Comparison of ENCODE assay signal across 14 mouse cellular contexts in genomic region chr13:56588454-56589117, GRCm38 (mm10). TPM values are rescaled to one million over a fixed set of nuclear protein-coding genes. Genes with fewer than 3 reads are reported as not detected.
A peak's percentile ranks its signal among the peaks of the same experiment; 100 is the strongest.
DNase-seq lines count a peak whose midpoint lies in the region; ATAC-seq and TF ChIP-seq lines count a peak whose summit lies in the region.
"Had no signal": no experiment of that assay in that cellular context is flagged by ENCODE, and none has a peak within 500 bp of the region (broad histone marks: within the 10 kb centered on the region; RNA-seq: fewer than 3 reads in every experiment).

No protein-coding gene starts in this region.

- intact Hi-C loops in gastrocnemius, adult 2 months (cut with DNase I): no loop called here

- WGBS in large intestine, adult 2 months: 41% methylated on average over 14 of the region's 14 CpGs

- peak overlapping the region; percentile 62 for H3K27ac ChIP-seq in gastrocnemius, adult 2 months
- H3K27ac ChIP-seq: forebrain, embryonic 15.5 days; midbrain, embryonic 15.5 days had no signal

- ATAC-seq in frontal cortex, adult (ENCODE audit: low TSS enrichment): no peak
- ATAC-seq: forebrain, embryonic 15.5 days; midbrain, embryonic 15.5 days had no signal

- H3K4me3 ChIP-seq in gastrocnemius, adult 2 months: no peak overlapping the region
- H3K4me3 ChIP-seq: forebrain, embryonic 15.5 days; midbrain, embryonic 15.5 days had no signal

- TF ChIP-seq CTCF in gastrocnemius, adult 2 months (IDR thresholded peaks at IDR 0.05): no peak

- peak; percentile 83 for DNase-seq in ovary, adult 18-20 months (ENCODE audit: low spot score)
- no peak for DNase-seq in ovary, postnatal 10 days (ENCODE audit: low spot score)
- peak; percentile 72 for DNase-seq in gastrocnemius, adult 2 months
- peak; percentile 48 for DNase-seq in large intestine, adult 2 months (ENCODE audit: low read depth, low spot score)
- peak; percentile 63 for DNase-seq in testis, postnatal 10 days (ENCODE audit: low spot score)
- no peak for DNase-seq in thymus, postnatal 10 days (ENCODE audit: low spot score in 2 of 2)
- DNase-seq: cerebellum, postnatal 36 days; kidney, adult 11 months; thymus, postnatal 36 days had no signal

RNA-seq across cellular contexts. Expression of gene Tgfbi, which starts 20.7 kb away (rescaled TPM):
- 10 to 100 TPM; 13.0 to 24.8 TPM for total RNA-seq in gastrocnemius, adult 2 months (2021)
- polyA plus RNA-seq in large intestine, adult 2 months (2012; rRNA removed): 147 and 219 TPM in 2 replicates
- total RNA-seq: G1E had no signal

RNA-seq across cellular contexts. Expression of gene Lect2, which starts 40.3 kb away (rescaled TPM):
- not detected for total RNA-seq in gastrocnemius, adult 2 months (2021)
- 0.74 and 1.7 TPM in 2 replicates for polyA plus RNA-seq in large intestine, adult 2 months (2012; rRNA removed)
- total RNA-seq: left cerebral cortex, postnatal 14 days had no signal
- polyA plus RNA-seq: forebrain, embryonic 15.5 days; G1E; midbrain, embryonic 15.5 days had no signal

Comparison
In these comparisons a context has a peak if more than half of its experiments do, and no peak if none do; other contexts are left out.
1. DNase-seq: peak in ovary, adult 18-20 months (single experiment), gastrocnemius, adult 2 months (single experiment), large intestine, adult 2 months (single experiment) and testis, postnatal 10 days (single experiment); none in ovary, postnatal 10 days (single experiment) and thymus, postnatal 10 days (0 of 2).